Mouse (Mus musculus) G1E (cell line): ENCODE data around the gene Gdpd3. TPM values are rescaled to one million over a fixed set of nuclear protein-coding genes. Genes with fewer than 3 reads are reported as not detected.
A peak's percentile ranks its signal among the peaks of the same experiment; 100 is the strongest.

Experiments
- ATAC-seq: 2 replicates; pipeline ENCODE4 v1.8.0; 2016; ENCODE audit warnings: mild to moderate bottlenecking; ENCODE audit not compliant: insufficient number of reproducible peaks, poor library complexity, low FRiP score, severe bottlenecking; ENCODE audit errors: extremely low read depth
- DNase-seq: peaks from one replicate; pipeline ENCODE4 v3.0.0; 2012; ENCODE audit warnings: low spot score
- H3K27me3 ChIP-seq: 2 replicates; pipeline ENCODE4 v1.6.1; 2012; ENCODE audit warnings: mild to moderate bottlenecking, low read length, inconsistent platforms; ENCODE audit not compliant: insufficient read depth
- H3K36me3 ChIP-seq: replicated peaks from 2 replicates; pipeline ENCODE3; 2012; ENCODE audit warnings: mild to moderate bottlenecking, inconsistent platforms
- H3K4me1 ChIP-seq: 2 replicates; pipeline ENCODE4 v1.6.1; 2012; ENCODE audit warnings: low read depth, low read length, inconsistent platforms, mixed read lengths; ENCODE audit not compliant: insufficient read depth
- H3K4me3 ChIP-seq: 2 replicates; pipeline ENCODE4 v1.5.1; 2012; ENCODE audit warnings: low read depth, mild to moderate bottlenecking, inconsistent platforms, low read length, moderate library complexity, mixed read lengths
- H3K9me3 ChIP-seq: replicated peaks from 2 replicates; pipeline ENCODE4 v1.6.1; 2012; ENCODE audit warnings: inconsistent platforms
- CTCF ChIP-seq: IDR thresholded peaks from 2 replicates; pipeline ENCODE4 v1.5.1; 2012; ENCODE audit warnings: low read depth, low read length, inconsistent platforms, mixed read lengths
- GATA1 ChIP-seq: IDR thresholded peaks from 2 replicates; pipeline ENCODE4 v1.6.1; 2012; ENCODE audit warnings: borderline replicate concordance, low read length, inconsistent platforms, mixed read lengths
- GATA2 ChIP-seq: IDR thresholded peaks from 2 replicates; pipeline ENCODE4 v1.6.1; 2012; ENCODE audit warnings: low read depth, low read length, inconsistent platforms, borderline replicate concordance
- POLR2AphosphoS5 ChIP-seq: IDR thresholded peaks from 2 replicates; pipeline ENCODE4 v1.6.1; 2012; ENCODE audit warnings: low read depth, low read length, inconsistent platforms; ENCODE audit not compliant: insufficient replicate concordance
- TAL1 ChIP-seq: conservative IDR thresholded peaks from 2 replicates; pipeline ENCODE4 v1.6.1; 2012; ENCODE audit warnings: low read depth, low read length, inconsistent platforms, mixed read lengths
- polyA plus RNA-seq: library from polyadenylated mRNA; stranded (reverse); fragments of >175 nt; gene quantifications from 2 replicates; pipeline ENCODE4 v1.2.3, GENCODE M21; 2012
- total RNA-seq, 2 experiments: library from RNA; stranded (forward) in 1 of 2; stranded (reverse) in 1 of 2; fragments of 200-1000 nt in 1 of 2; fragments of >200 nt in 1 of 2; fragmentation: Nextera tagmentation in 1 of 2; gene quantifications; 2 replicates each; pipeline ENCODE4 v1.2.3; 2014 to 2017

Gene Gdpd3
- total and polyA plus RNA-seq, 3 experiments = 6.1 to 29.9 (median 15.4) TPM

GRCm38 (mm10) chr7:126746066-126746465, 20.1 kb upstream of the Gdpd3 start:
- Histone ChIP-seq H3K4me1 (no peaks in the 10 kb centered on the region), H3K9me3 (no peaks in the 10 kb centered on the region; the same call in 1 of the 2 replicates), H3K27me3 (peaks cover 32% of the 10 kb centered on the region), H3K4me3 (no peak overlapping the region), H3K36me3 (no peaks in the 10 kb centered on the region)
- ATAC-seq (no peak), DNase-seq (no peak)
- TF ChIP-seq GATA2 (no peak), GATA1 (no peak)

GRCm38 (mm10) chr7:126746798-126747197, 19.3 kb upstream of the Gdpd3 start:
- Histone ChIP-seq H3K4me3 (no peak overlapping the region), H3K4me1 (no peaks in the 10 kb centered on the region), H3K36me3 (no peaks in the 10 kb centered on the region), H3K9me3 (no peaks in the 10 kb centered on the region; the same call in 1 of the 2 replicates), H3K27me3 (peaks cover 31% of the 10 kb centered on the region)
- TF ChIP-seq POLR2AphosphoS5 (no peak), GATA1 (no peak), CTCF (no peak), TAL1 (no peak), GATA2 (no peak)
- DNase-seq = no peak
- no peak for ATAC-seq

- H3K36me3 ChIP-seq = no peaks in the 10 kb centered on the region
- DNase-seq (no peak), ATAC-seq (no peak)
- no peak overlapping the region for H3K4me3 ChIP-seq
- H3K27me3 ChIP-seq = peaks cover 39% of the 10 kb centered on the region
- TF ChIP-seq GATA2 = no peak
- no peak for TF ChIP-seq TAL1
- no peak for TF ChIP-seq GATA1
- no peak for TF ChIP-seq POLR2AphosphoS5
- no peak for TF ChIP-seq CTCF
- no peaks in the 10 kb centered on the region; the same call in 1 of the 2 replicates for H3K9me3 ChIP-seq
- H3K4me1 ChIP-seq = no peaks in the 10 kb centered on the region
Observed at GRCm38 (mm10) chr7:126748824-126749223, 17.3 kb upstream of the Gdpd3 start.

GRCm38 (mm10) chr7:126749582-126750343, 16.4 kb upstream of the Gdpd3 start:
- no peak for DNase-seq
- Histone ChIP-seq H3K27me3 (peaks cover 38% of the 10 kb centered on the region), H3K4me3 (no peak overlapping the region), H3K36me3 (no peaks in the 10 kb centered on the region), H3K9me3 (no peaks in the 10 kb centered on the region; the same call in 1 of the 2 replicates), H3K4me1 (peaks cover 5% of the 10 kb centered on the region)
- no peak for TF ChIP-seq POLR2AphosphoS5
- TF ChIP-seq CTCF = peak; percentile 8; the same call in 1 of the 2 replicates
- no peak for ATAC-seq

GRCm38 (mm10) chr7:126754866-126755265, 11.3 kb upstream of the Gdpd3 start:
- Histone ChIP-seq H3K9me3 (no peaks in the 10 kb centered on the region; the same call in 1 of the 2 replicates), H3K4me3 (no peak overlapping the region), H3K27me3 (peaks cover 18% of the 10 kb centered on the region; the same call in 1 of the 2 replicates), H3K4me1 (peaks cover 23% of the 10 kb centered on the region), H3K36me3 (no peaks in the 10 kb centered on the region)
- DNase-seq (peak; percentile 38), ATAC-seq (peak; percentile 67)
- TF ChIP-seq CTCF (peak; percentile 73), GATA2 (no peak)

- no peak for DNase-seq
- ATAC-seq = no peak
- H3K4me3 ChIP-seq = no peak overlapping the region
- H3K4me1 ChIP-seq = peaks cover 50% of the 10 kb centered on the region
- TF ChIP-seq CTCF = no peak
- no peak for TF ChIP-seq GATA2
- TF ChIP-seq TAL1 = no peak
- TF ChIP-seq POLR2AphosphoS5 = no peak
- TF ChIP-seq GATA1 = no peak
- no peaks in the 10 kb centered on the region for H3K9me3 ChIP-seq
- H3K36me3 ChIP-seq = peaks cover 28% of the 10 kb centered on the region
- H3K27me3 ChIP-seq = 0 out of 2 replicates have a peak, but pooled peaks cover 5% of the 10 kb centered on the region
Observed at GRCm38 (mm10) chr7:126758539-126758938, 7.6 kb upstream of the Gdpd3 start.
